Mouse (Mus musculus) lung, embryonic 16.5 days (tissue): ENCODE results near the gene Mettl7a2. TPM values are rescaled to one million over a fixed set of nuclear protein-coding genes. Genes with fewer than 3 reads are reported as not detected.
"Not testable (repeated sequence)": the region's sequence is repeated elsewhere in the genome, so short reads cannot be mapped to it uniquely, and the experiment has no call there.

Source experiments
- ATAC-seq: fragments of 200-750 bp; cut with Nextera tagmentation; 2 replicates; pipeline ENCODE4 v1.8.0; 2017; ENCODE audit warnings: low read depth, mild to moderate bottlenecking, moderate library complexity
- H3K27ac ChIP-seq: fragments of 300-500 bp; sonication (generic); 2 replicates; pipeline ENCODE4 v1.5.1; 2014; ENCODE audit warnings: mild to moderate bottlenecking, control low read depth, low read length
- H3K27me3 ChIP-seq: fragments of 300-500 bp; sonication (generic); 2 replicates; pipeline ENCODE4 v1.6.1; 2014; ENCODE audit warnings: low read depth, low read length, mixed read lengths; ENCODE audit not compliant: control insufficient read depth, insufficient read depth
- H3K36me3 ChIP-seq: fragments of 300-500 bp; sonication (generic); 2 replicates; pipeline ENCODE4 v1.6.1; 2014; ENCODE audit warnings: low read length; ENCODE audit not compliant: control insufficient read depth, insufficient read depth
- H3K4me1 ChIP-seq: fragments of 300-500 bp; sonication (generic); replicated peaks from 2 replicates; pipeline ENCODE4 v1.6.1; 2014; ENCODE audit warnings: low read length, mixed read lengths; ENCODE audit not compliant: control insufficient read depth, insufficient read depth
- H3K4me2 ChIP-seq: fragments of 300-500 bp; sonication (generic); 2 replicates; pipeline ENCODE4 v1.6.1; 2014; ENCODE audit warnings: low read depth, low read length, control low read depth
- H3K4me3 ChIP-seq: fragments of 300-500 bp; sonication (generic); 2 replicates; pipeline ENCODE4 v1.5.1; 2014; ENCODE audit warnings: mild to moderate bottlenecking, low read length, control low read depth
- H3K9ac ChIP-seq: fragments of 300-500 bp; sonication (generic); 2 replicates; pipeline ENCODE4 v1.6.1; 2014; ENCODE audit warnings: low read length, control low read depth
- H3K9me3 ChIP-seq: fragments of 300-500 bp; sonication (generic); 2 replicates; pipeline ENCODE4 v1.6.1; 2016; ENCODE audit warnings: low read length; ENCODE audit not compliant: control insufficient read depth
- WGBS: fragments of 180-500 bp; shearing (Covaris S2); extraction: QIAGEN DNeasy Blood & Tissue Kit; methylation state at CpG from one replicate; pipeline ENCODE4 v1.1.7; 2014; 5-methylcytosine and 5-hydroxymethylcytosine counted together
- polyA plus RNA-seq: library from polyadenylated mRNA; unstranded; fragments of >200 nt; fragmentation: Nextera tagmentation; extraction: Ambion mirVana; gene quantifications from 2 replicates; pipeline ENCODE4 v1.2.1, GENCODE M21; 2015

The Mettl7a2 gene
- polyA plus RNA-seq, result not detected in 2 replicates

DNA sequence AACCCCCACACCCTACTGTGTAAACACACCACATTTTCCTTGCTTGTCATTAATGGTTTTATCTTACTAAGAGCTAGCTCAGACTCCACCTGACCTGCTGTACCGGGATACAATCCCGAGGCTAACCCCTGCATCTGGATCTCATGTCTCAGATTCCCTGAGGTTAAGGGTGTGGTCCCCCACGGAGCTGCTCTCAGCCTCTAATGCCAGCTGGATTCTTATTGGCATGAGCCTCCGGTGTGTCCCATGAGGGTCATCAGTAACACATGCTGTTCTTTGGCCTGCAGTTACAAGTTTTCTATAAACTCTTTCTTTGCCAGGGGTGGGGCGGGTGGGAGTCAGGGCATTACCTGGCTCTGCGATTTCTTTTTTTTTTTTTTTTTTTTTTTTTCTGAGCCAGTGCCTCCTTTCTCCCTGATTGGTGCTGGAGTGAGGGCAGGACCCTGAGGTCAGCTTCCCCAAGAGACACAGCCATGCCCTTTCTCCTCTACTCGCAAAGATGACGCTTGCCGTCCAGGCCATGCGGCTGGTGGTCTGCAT lies at the start of gene Mettl7a2, which contains the start of gene Methig1:
Mettl7a2 (plus strand) TSS at position 490 of the 540 bp plus-strand sequence.
Methig1 (plus strand) TSS at position 439 of the 540 bp plus-strand sequence.
- Histone ChIP-seq H3K9ac (no peak within 1 kb of the TSS), H3K4me3 (no peak within 1 kb of the TSS), H3K27ac (no peak within 1 kb of the TSS), H3K9me3 (no peaks in the 10 kb centered on the region), H3K36me3 (no peaks in the 10 kb centered on the region), H3K4me2 (no peak within 1 kb of the TSS), H3K27me3 (no peaks in the 10 kb centered on the region), H3K4me1 (no peaks in the 10 kb centered on the region)
- ATAC-seq, result no peak
- WGBS, result 78% methylated on average over 10 of the region's 10 CpGs

- Histone ChIP-seq H3K4me3 (peak overlapping the region; percentile 62), H3K27ac (peak overlapping the region; percentile 98), H3K4me1 (no peaks in the 10 kb centered on the region; the same call in 1 of the 2 replicates)
These were observed 49.5 kb upstream of the Mettl7a2 start for GRCm38 (mm10) chr15:100303428-100304018.

DNA sequence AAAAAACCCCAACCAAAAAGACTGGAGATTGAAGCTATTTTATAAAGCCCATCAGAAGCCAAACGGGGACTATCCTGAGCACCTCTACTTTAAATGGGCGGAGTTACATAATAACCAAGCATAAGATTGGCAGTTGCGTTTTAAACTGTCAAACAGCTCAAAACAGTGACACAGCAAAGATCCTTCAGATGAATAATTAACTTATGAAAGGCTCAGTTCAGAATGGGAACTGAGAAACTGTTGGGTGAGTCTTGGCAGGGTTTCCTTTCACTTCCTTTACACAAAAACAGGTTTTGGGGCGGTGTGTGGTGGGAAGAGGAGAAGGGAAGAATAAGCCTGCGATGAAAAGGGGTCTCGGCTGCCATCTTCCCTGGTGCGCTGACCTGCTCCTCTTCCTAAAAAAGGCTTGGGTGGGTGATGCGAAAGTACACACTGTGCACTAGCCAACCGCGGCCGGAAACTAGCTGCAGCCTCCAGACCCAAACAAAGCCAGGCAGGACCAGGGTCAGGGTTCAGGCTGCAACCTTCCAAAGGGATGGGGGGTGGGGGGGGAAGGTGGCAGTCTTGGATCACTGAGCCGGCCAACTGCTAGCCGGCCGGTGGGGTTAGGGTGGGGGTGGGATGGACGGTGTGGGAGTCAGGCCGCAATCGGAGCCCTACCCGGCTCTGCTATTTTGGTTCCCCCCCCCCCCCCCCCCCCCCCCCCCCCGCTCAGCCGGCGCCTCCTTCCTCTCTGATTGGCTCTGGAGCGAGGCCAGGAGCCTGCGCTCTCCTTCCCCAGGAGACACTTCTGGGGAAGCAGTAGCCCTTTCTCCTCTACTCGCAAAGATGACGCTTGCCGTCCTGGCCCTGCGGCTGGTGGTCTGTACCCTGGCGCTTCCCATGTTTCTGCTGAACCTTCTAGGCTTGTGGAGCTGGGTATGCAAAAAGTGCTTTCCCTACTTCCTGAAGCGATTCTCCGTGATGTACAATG lies 48.7 kb upstream of the Mettl7a2 start, which contains the start of gene Mettl7a1:
Mettl7a1 (plus strand) TSS at position 122 of the 973 bp plus-strand sequence.
- H3K4me2 ChIP-seq, result peak within 1 kb of the TSS; percentile 84
- H3K4me1 ChIP-seq, result no peaks in the 10 kb centered on the region; the same call in 1 of the 2 replicates
- H3K9ac ChIP-seq, result peak within 1 kb of the TSS; percentile 70
- H3K36me3 ChIP-seq, result no peaks in the 10 kb centered on the region
- 1% methylated on average over 25 of the region's 30 CpGs for WGBS
- no peaks in the 10 kb centered on the region for H3K27me3 ChIP-seq
- H3K9me3 ChIP-seq, result no peaks in the 10 kb centered on the region
- H3K4me3 ChIP-seq, result peak within 1 kb of the TSS; percentile 62
- peak within 1 kb of the TSS; percentile 98 for H3K27ac ChIP-seq
- ATAC-seq, result peak; percentile 77

More at GRCm38 (mm10) chr15:100303428-100304018, 49.5 kb upstream of the Mettl7a2 start:
- no peak for ATAC-seq
- no peaks in the 10 kb centered on the region for H3K36me3 ChIP-seq
- no peaks in the 10 kb centered on the region for H3K27me3 ChIP-seq
- WGBS, result 37% methylated on average over 8 of the region's 8 CpGs
- H3K4me2 ChIP-seq, result peak overlapping the region; percentile 84
- H3K9ac ChIP-seq, result no peak overlapping the region; the same call in 1 of the 2 replicates
- H3K9me3 ChIP-seq, result no peaks in the 10 kb centered on the region

GRCm38 (mm10) chr15:100306201-100306600 lies 46.8 kb upstream of the Mettl7a2 start:
- no peak overlapping the region for H3K4me2 ChIP-seq
- no peaks in the 10 kb centered on the region; the same call in 1 of the 2 replicates for H3K4me1 ChIP-seq
- H3K36me3 ChIP-seq, result no peaks in the 10 kb centered on the region
- no peaks in the 10 kb centered on the region for H3K27me3 ChIP-seq
- no peak overlapping the region for H3K9ac ChIP-seq
- H3K27ac ChIP-seq, result no peak overlapping the region
- 79% methylated on average over 2 of the region's 2 CpGs for WGBS
- H3K9me3 ChIP-seq, result no peaks in the 10 kb centered on the region
- H3K4me3 ChIP-seq, result no peak overlapping the region
- no peak for ATAC-seq

GRCm38 (mm10) chr15:100307438-100308096 lies 45.4 kb upstream of the Mettl7a2 start:
- not testable (repeated sequence) for H3K9me3 ChIP-seq, H3K27ac ChIP-seq, H3K36me3 ChIP-seq, H3K27me3 ChIP-seq, H3K9ac ChIP-seq, H3K4me3 ChIP-seq, H3K4me1 ChIP-seq, H3K4me2 ChIP-seq
- WGBS, result 30% methylated on average over 11 of the region's 11 CpGs
- ATAC-seq, result peak; percentile 29; the same call in 1 of the 2 replicates

DNA sequence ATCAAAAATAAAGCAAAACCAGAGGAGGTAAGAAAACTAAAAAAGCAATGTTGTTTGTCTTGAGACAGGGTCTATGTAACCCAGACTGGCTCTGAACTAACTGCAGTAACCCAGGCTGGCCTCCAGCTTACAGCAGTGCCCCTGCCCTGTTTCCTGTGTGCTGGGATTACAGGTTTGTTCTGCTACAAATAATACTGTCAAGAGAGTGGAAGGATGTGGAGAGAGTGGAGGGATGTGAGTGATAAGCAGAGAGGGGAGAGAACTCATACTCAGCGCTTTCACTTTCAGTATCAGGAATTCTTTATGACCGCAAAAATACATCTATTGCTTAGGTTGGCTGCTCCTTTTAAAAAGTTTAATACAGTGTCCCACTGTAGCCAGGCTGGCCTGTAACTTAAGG lies 40.7 kb upstream of the Mettl7a2 start:
- Histone ChIP-seq H3K27ac (peak overlapping the region; percentile 2; the same call in 1 of the 2 replicates), H3K27me3 (no peaks in the 10 kb centered on the region), H3K36me3 (no peaks in the 10 kb centered on the region), H3K9me3 (no peaks in the 10 kb centered on the region), H3K4me2 (no peak overlapping the region), H3K9ac (no peak overlapping the region), H3K4me3 (no peak overlapping the region), H3K4me1 (peaks cover 2% of the 10 kb centered on the region)
- 56% methylated on average over 2 of the region's 2 CpGs for WGBS
- 0 out of 2 replicates have a peak, but pooled peaks have one; percentile 35 for ATAC-seq

- no peaks in the 10 kb centered on the region for H3K36me3 ChIP-seq
- H3K27me3 ChIP-seq, result no peaks in the 10 kb centered on the region
- H3K4me3 ChIP-seq, result no peak overlapping the region
- peaks cover 13% of the 10 kb centered on the region for H3K4me1 ChIP-seq
- H3K27ac ChIP-seq, result no peak overlapping the region
- H3K9ac ChIP-seq, result no peak overlapping the region
- H3K4me2 ChIP-seq, result no peak overlapping the region
- H3K9me3 ChIP-seq, result no peaks in the 10 kb centered on the region
- ATAC-seq, result no peak
- 90% methylated on average over 5 of the region's 5 CpGs for WGBS
These were observed 38.4 kb upstream of the Mettl7a2 start for GRCm38 (mm10) chr15:100314448-100315145.

- H3K27me3 ChIP-seq, H3K9me3 ChIP-seq, H3K9ac ChIP-seq, H3K4me3 ChIP-seq, H3K36me3 ChIP-seq, H3K4me2 ChIP-seq: not testable (repeated sequence)
- 13% methylated on average over 4 of the region's 4 CpGs for WGBS
- ATAC-seq, result peak; percentile 92
- Histone ChIP-seq H3K4me1 (peaks cover 21% of the 10 kb centered on the region), H3K27ac (peak overlapping the region; percentile 88)
These were observed 34.9 kb upstream of the Mettl7a2 start for GRCm38 (mm10) chr15:100318014-100318671.
